Mouse (Mus musculus) small intestine, adult 2 months (tissue): ENCODE measurements around the gene Fndc11.

Source experiments
- CTCF ChIP-seq: fragments of 200-500 bp; IDR thresholded peaks from 2 replicates; pipeline ENCODE4 v1.5.1; 2012; ENCODE audit warnings: low read depth, mild to moderate bottlenecking, control low read depth, inconsistent platforms, low read length, moderate library complexity, mixed read lengths; ENCODE audit not compliant: insufficient replicate concordance, insufficient read length; ENCODE audit errors: extremely low read depth
- POLR2A ChIP-seq: fragments of 200-500 bp; IDR thresholded peaks from 2 replicates; pipeline ENCODE4 v1.6.1; 2012; ENCODE audit warnings: low read depth, mild to moderate bottlenecking, control low read depth, inconsistent platforms, low read length, moderate library complexity

DNA sequence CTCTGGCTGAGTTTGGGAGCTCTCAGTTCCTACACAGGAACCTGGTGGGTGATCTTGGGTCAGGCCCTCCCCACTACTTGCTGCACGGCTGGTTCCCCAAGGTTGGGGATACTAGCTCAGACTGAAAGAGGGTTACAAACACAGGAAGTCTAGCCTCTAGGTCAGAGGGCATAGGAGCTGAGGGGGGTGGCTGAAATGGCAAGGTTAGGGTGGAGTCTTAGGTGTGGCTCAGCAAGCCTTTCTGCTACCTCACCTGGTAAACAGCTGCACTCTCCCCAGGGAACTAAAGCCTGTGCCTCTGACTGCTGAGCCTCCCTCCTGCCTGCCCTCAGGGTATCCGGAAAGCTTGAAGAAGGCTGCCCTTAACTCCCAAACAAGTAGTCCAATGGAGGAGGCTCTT, 31.1 kb upstream of the Fndc11 start:
- TF ChIP-seq CTCF (no peak), POLR2A (no peak)
